Mouse (Mus musculus): ENCODE results near the gene 1700017N19Rik. TPM values are rescaled to one million over a fixed set of nuclear protein-coding genes. Genes with fewer than 3 reads are reported as not detected.
"Not testable (repeated sequence)": the region's sequence is repeated elsewhere in the genome, so short reads cannot be mapped to it uniquely, and the experiment has no call there.

1700017N19Rik gene
- total RNA-seq (2014; rRNA removed): not detected in 2 replicates
- polyA plus RNA-seq (2015; fragmentation: Nextera tagmentation; extraction: Ambion mirVana): 0.23 and 0.43 TPM in 2 replicates

- no peak for ATAC-seq
- H3K4me2 ChIP-seq (ENCODE audit: low read depth, low read length): peak within 1 kb of the TSS; percentile 79
- 0 out of 2 replicates have a peak, but pooled peaks cover 6% of the 10 kb centered on the region for H3K4me1 ChIP-seq (ENCODE audit: insufficient read depth, low read length)
- no peaks in the 10 kb centered on the region for H3K27me3 ChIP-seq (ENCODE audit: insufficient read depth, low read length)
- no peaks in the 10 kb centered on the region for H3K9me3 ChIP-seq (ENCODE audit: low read length)
- peak within 1 kb of the TSS; percentile 66 for H3K4me3 ChIP-seq (ENCODE audit: low read length)
- H3K36me3 ChIP-seq (ENCODE audit: insufficient read depth, low read length): no peaks in the 10 kb centered on the region; the same call in 1 of the 2 replicates
- peak within 1 kb of the TSS; percentile 83; the same call in 1 of the 2 replicates for H3K9ac ChIP-seq (replicated peaks; ENCODE audit: low read length)
- no peak within 1 kb of the TSS for H3K27ac ChIP-seq
- WGBS: 87% methylated on average over 1 of the region's 1 CpGs
- TF ChIP-seq CTCF (IDR thresholded peaks at IDR 0.05; ENCODE audit: low read depth): no peak
- DNase-seq (ENCODE audit: low spot score): no peak
These were observed at the start of gene 1700017N19Rik, which contains the start of gene 4930430F08Rik for GRCm38 (mm10) chr10:100590323-100590722. TSS of gene 1700017N19Rik (plus strand) at chr10:100590484. TSS of gene 4930430F08Rik (minus strand) at chr10:100590423.

DNA sequence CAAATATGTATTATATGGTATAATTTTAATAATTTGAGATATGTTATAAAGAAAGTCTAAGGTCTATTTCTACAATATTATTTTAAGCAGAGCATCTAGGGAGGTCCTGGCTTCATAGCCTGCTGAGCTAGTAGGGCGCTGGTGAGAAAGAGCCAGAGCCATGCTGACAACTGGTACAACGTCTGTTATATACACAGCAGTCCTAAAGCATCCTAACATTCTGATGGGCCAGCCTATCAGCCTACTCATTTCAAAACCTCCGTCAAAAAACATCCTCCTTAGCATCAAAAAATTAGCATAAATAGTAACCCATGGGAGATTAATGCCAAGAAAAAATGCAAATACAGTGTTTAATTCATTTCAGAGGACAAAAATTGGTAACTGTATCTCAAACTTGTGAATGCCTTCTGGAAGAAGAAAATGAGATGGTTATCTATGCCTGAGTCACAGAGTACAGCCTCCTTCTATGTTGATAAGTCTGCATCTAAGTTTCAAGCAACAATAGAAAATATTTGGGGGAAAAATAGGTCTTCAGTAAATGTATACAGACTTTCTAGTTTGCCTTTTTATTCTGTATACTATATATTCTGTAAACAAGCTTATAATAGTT lies 33.6 kb upstream of the 1700017N19Rik start:
- WGBS: 63% methylated on average over 3 of the region's 3 CpGs
- Histone ChIP-seq H3K27ac (no peak overlapping the region), H3K36me3 (ENCODE audit: insufficient read depth, low read length) (no peaks in the 10 kb centered on the region; the same call in 1 of the 2 replicates), H3K4me3 (ENCODE audit: low read length) (no peak overlapping the region), H3K4me1 (ENCODE audit: insufficient read depth, low read length) (no peaks in the 10 kb centered on the region), H3K4me2 (ENCODE audit: low read depth, low read length) (no peak overlapping the region), H3K9ac (replicated peaks; ENCODE audit: low read length) (no peak overlapping the region), H3K27me3 (ENCODE audit: insufficient read depth, low read length) (no peaks in the 10 kb centered on the region), H3K9me3 (ENCODE audit: low read length) (no peaks in the 10 kb centered on the region)
- no peak for TF ChIP-seq CTCF (IDR thresholded peaks at IDR 0.05; ENCODE audit: low read depth)
- ATAC-seq (no peak), DNase-seq (ENCODE audit: low spot score) (no peak)

DNA sequence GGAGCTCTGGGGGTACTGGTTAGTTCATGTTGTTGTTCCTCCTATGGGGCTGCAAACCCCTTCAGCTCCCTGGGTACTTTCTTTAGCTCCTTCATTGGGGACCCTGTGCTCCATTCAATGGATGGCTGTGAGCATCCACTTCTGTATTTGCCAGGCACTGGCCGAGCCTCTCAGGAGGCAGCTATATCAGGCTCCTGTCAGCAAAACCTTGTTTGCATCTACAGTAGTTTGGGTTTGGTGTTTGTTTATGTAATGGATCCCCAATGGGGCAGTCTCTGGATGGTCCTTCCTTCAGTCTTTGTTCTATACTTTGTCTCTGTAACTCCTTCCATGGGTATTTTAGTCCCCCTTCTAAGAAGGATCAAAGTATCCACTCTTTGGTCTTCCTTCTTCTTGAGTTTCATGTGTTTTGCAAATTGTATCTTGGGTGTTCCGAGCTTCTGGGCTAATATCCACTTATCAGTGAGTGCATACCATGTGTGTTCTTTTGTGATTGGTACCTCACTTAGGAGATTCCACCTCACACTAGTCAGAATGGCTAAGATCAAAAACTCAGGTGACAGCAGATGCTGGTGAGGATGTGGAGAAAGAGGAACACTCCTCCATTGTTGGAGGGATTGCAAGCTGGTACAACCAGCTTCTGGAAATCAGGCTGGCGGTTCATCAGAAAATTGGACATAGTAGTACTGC lies 29.9 kb upstream of the 1700017N19Rik start:
- H3K4me2 ChIP-seq (ENCODE audit: low read depth, low read length); H3K27ac ChIP-seq; H3K27me3 ChIP-seq (ENCODE audit: insufficient read depth, low read length); ATAC-seq; H3K4me3 ChIP-seq (ENCODE audit: low read length); H3K9ac ChIP-seq (replicated peaks; ENCODE audit: low read length); H3K4me1 ChIP-seq (ENCODE audit: insufficient read depth, low read length); H3K9me3 ChIP-seq (ENCODE audit: low read length); DNase-seq (ENCODE audit: low spot score): not testable (repeated sequence)
- 99% methylated on average over 3 of the region's 3 CpGs for WGBS
- peaks cover 13% of the 10 kb centered on the region; the same call in 1 of the 2 replicates for H3K36me3 ChIP-seq (ENCODE audit: insufficient read depth, low read length)

- Histone ChIP-seq H3K4me2 (ENCODE audit: low read depth, low read length) (no peak overlapping the region), H3K4me1 (ENCODE audit: insufficient read depth, low read length) (no peaks in the 10 kb centered on the region), H3K36me3 (ENCODE audit: insufficient read depth, low read length) (peaks cover 19% of the 10 kb centered on the region), H3K9ac (replicated peaks; ENCODE audit: low read length) (no peak overlapping the region), H3K27me3 (ENCODE audit: insufficient read depth, low read length) (no peaks in the 10 kb centered on the region), H3K9me3 (ENCODE audit: low read length) (no peaks in the 10 kb centered on the region), H3K4me3 (ENCODE audit: low read length) (no peak overlapping the region), H3K27ac (no peak overlapping the region)
- no peak for TF ChIP-seq CTCF (IDR thresholded peaks at IDR 0.05; ENCODE audit: low read depth)
- DNase-seq (ENCODE audit: low spot score) (no peak), ATAC-seq (no peak)
- 91% methylated on average over 3 of the region's 3 CpGs for whole genome bisulfite sequencing
These were observed 26.2 kb upstream of the 1700017N19Rik start for GRCm38 (mm10) chr10:100564112-100564511.

DNA sequence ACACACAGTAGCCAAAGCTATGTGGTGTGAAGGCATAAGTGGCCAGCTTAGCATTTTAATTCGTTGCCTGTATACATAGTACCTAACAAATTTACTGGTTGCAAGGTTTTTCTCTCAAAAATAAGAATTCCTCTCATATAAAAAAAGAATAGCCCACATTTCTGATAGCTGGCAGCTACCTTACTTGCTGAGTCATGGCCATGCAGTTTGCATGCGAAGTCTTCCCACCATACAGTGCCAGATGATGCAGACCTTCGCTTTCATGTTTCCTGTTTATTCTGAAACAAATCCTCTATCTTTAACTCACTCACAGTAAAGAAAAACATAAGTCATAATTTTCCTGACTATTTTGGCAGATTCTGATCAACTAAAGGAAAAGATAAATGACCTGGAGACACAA lies 18.6 kb upstream of the 1700017N19Rik start:
- Histone ChIP-seq H3K4me2 (ENCODE audit: low read depth, low read length) (no peak overlapping the region), H3K4me1 (ENCODE audit: insufficient read depth, low read length) (no peaks in the 10 kb centered on the region), H3K36me3 (ENCODE audit: insufficient read depth, low read length) (peaks cover 29% of the 10 kb centered on the region), H3K9me3 (ENCODE audit: low read length) (no peaks in the 10 kb centered on the region), H3K4me3 (ENCODE audit: low read length) (no peak overlapping the region), H3K27me3 (ENCODE audit: insufficient read depth, low read length) (no peaks in the 10 kb centered on the region), H3K9ac (replicated peaks; ENCODE audit: low read length) (no peak overlapping the region), H3K27ac (no peak overlapping the region)
- ATAC-seq (no peak), DNase-seq (ENCODE audit: low spot score) (no peak)
- WGBS: 95% methylated on average over 3 of the region's 3 CpGs
- TF ChIP-seq CTCF (IDR thresholded peaks at IDR 0.05; ENCODE audit: low read depth): no peak

DNA sequence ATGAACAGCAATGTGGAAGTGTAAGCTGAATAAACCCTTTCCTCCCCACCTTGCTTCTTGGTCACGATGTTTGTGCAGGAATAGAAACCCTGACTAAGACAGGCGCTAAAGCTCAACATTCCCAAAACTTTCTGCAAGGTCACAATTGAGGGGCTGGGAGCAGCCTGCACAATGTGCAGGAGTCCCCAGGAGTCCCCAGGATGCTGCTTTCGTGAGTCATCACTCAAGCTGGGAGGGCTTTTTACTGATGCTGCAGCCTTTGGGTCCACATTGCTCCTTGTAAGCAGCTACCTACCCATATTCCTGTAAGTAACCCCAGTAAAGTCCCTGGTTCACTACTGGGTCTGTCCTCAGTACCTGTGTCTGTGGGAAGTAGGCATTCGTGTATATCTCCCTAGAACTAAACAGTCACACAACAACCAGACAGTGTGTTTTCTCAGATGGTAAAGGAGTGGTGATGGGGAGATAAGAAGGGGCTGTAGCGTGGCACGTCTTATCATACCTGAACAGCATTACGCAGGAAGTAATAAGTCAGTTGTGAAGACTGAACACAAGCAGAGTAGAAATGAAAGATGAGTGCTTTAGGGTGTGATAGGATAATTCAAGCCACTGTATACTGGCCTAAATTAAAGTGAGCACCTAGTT lies 15.7 kb upstream of the 1700017N19Rik start:
- no peak overlapping the region for H3K4me3 ChIP-seq (ENCODE audit: low read length)
- no peak for TF ChIP-seq CTCF (IDR thresholded peaks at IDR 0.05; ENCODE audit: low read depth)
- peaks cover 27% of the 10 kb centered on the region; the same call in 1 of the 2 replicates for H3K36me3 ChIP-seq (ENCODE audit: insufficient read depth, low read length)
- no peaks in the 10 kb centered on the region for H3K27me3 ChIP-seq (ENCODE audit: insufficient read depth, low read length)
- no peak overlapping the region for H3K9ac ChIP-seq (replicated peaks; ENCODE audit: low read length)
- no peaks in the 10 kb centered on the region for H3K9me3 ChIP-seq (ENCODE audit: low read length)
- DNase-seq (ENCODE audit: low spot score): no peak
- H3K4me1 ChIP-seq (ENCODE audit: insufficient read depth, low read length): no peaks in the 10 kb centered on the region
- no peak overlapping the region for H3K27ac ChIP-seq
- ATAC-seq: no peak
- H3K4me2 ChIP-seq (ENCODE audit: low read depth, low read length): no peak overlapping the region
- 92% methylated on average over 7 of the region's 7 CpGs for WGBS
